Mouse (Mus musculus) heart, adult 18-20 months (tissue): ENCODE measurements around the gene Ldlrad2. TPM values are rescaled to one million over a fixed set of nuclear protein-coding genes. Genes with fewer than 3 reads are reported as not detected.

ENCODE experiments used
- DNase-seq, 2 experiments: peaks; one replicate each; pipeline ENCODE4 v3.0.0; 2021 to 2022; ENCODE audit warnings: mixed read lengths in 1 of 2
- microRNA-seq, 2 experiments: library from miRNA; unstranded; fragments of <30 nt; microRNA quantifications; one replicate each; pipeline ENCODE4 v1.2.0; 2022
- total RNA-seq, 2 experiments: library from RNA; stranded (reverse); gene quantifications; 2 replicates each; pipeline ENCODE4 v1.2.3; 2021

The Ldlrad2 gene
- total RNA-seq, 2 experiments from 2014 or later: not detected

GRCm38 (mm10) chr4:137553466-137553865 lies 20.9 kb downstream of the Ldlrad2 start:
- no peak for DNase-seq

- DNase-seq: peak; percentile 22 to 47
Observed at GRCm38 (mm10) chr4:137546003-137546525, 28.3 kb downstream of the Ldlrad2 start.

- no peak for DNase-seq
Observed at GRCm38 (mm10) chr4:137545568-137545967, 28.8 kb downstream of the Ldlrad2 start.

- DNase-seq: no peak
Observed at GRCm38 (mm10) chr4:137542968-137543367, 31.4 kb downstream of the Ldlrad2 start.

- peak; percentile 54 to 66 for DNase-seq
Observed at GRCm38 (mm10) chr4:137540356-137540755, 34.0 kb downstream of the Ldlrad2 start.

GRCm38 (mm10) chr4:137527872-137528271 lies 46.5 kb downstream of the Ldlrad2 start:
- DNase-seq: peak in 1 of 2 experiments; percentile 61

GRCm38 (mm10) chr4:137527368-137527767 lies 47.0 kb downstream of the Ldlrad2 start:
- DNase-seq: peak; percentile 57 to 62

GRCm38 (mm10) chr4:137525426-137525825 lies 48.9 kb downstream of the Ldlrad2 start:
- no peak for DNase-seq

Small RNA genes lying within 50 kb of the gene (microRNA-seq; reads per million reads assigned to microRNA genes)
- gene Mir7018: 1.1 to 2.4 reads per million in 2 experiments

Other genes starting within 250 kb of the Ldlrad2 start
- 100 to 1,000 TPM; 143 to 147 TPM for gene Cdc42, start 216.8 kb downstream of the Ldlrad2 start, total RNA-seq
- not detected for gene Cela3a, start 164.8 kb downstream of the Ldlrad2 start, total RNA-seq
- not detected for gene Cela3b, start 144.0 kb downstream of the Ldlrad2 start, total RNA-seq
- not detected for gene 1700013G24Rik, start 121.3 kb downstream of the Ldlrad2 start, total RNA-seq
- 100 to 1,000 TPM; 153 to 170 TPM for gene Hspg2, start 105.8 kb downstream of the Ldlrad2 start, total RNA-seq
- gene Usp48, start 19.2 kb upstream of the Ldlrad2 start, total RNA-seq: 10 to 100 TPM; 25.4 to 35.2 TPM
- 10 to 100 TPM; 14.2 to 14.8 TPM for gene Rap1gap, start 90.2 kb upstream of the Ldlrad2 start, total RNA-seq
- 10 to 100 TPM; 55.4 to 56.0 TPM for gene Alpl, start 221.8 kb upstream of the Ldlrad2 start, total RNA-seq